ENCODE assay signal across 8 mouse cellular contexts in genomic region chr11:70018131-70018990, GRCm38 (mm10). TPM values are rescaled to one million over a fixed set of nuclear protein-coding genes. Genes with fewer than 3 reads are reported as not detected.
DNase-seq lines count a peak whose midpoint lies in the region; ATAC-seq and TF ChIP-seq lines count a peak whose summit lies in the region.

No protein-coding gene starts in this region.

- intact Hi-C loops in gastrocnemius, postnatal 14 days (cut with DNase I; ENCODE audit: low total_unique reads) = no loop called here

- H3K27me3 ChIP-seq in cerebellum, adult 2 months (ENCODE audit: control insufficient read depth, insufficient read depth, low read length) = no peaks in the 10 kb centered on the region
- 0 out of 2 replicates have a peak, but pooled peaks cover 4% of the 10 kb centered on the region for H3K27me3 ChIP-seq in liver, postnatal 0 days (ENCODE audit: insufficient read depth, low read length)

- TF ChIP-seq POLR2A in cerebellum, adult 2 months (IDR thresholded peaks at IDR 0.05; ENCODE audit: borderline replicate concordance, insufficient read depth, low read length) = peak; percentile 52; the same call in 1 of the 2 replicates

- no peak for ATAC-seq in liver, postnatal 0 days
- no peak for ATAC-seq in monocyte, adult 5-6 weeks (replicated peaks; ENCODE audit: insufficient number of reproducible peaks, low FRiP score, low TSS enrichment, poor library complexity, severe bottlenecking)

- no peak for TF ChIP-seq EP300 in liver, postnatal 0 days (IDR thresholded peaks at IDR 0.05; ENCODE audit: low read depth)

- peak; percentile 68 for DNase-seq in layer of hippocampus, adult 11-12 months (ENCODE audit: low spot score)
- DNase-seq in layer of hippocampus, adult 9-10 months (ENCODE audit: low spot score) = no peak
- peak; percentile 77 to 79 for DNase-seq in cerebellum, adult 2 months
- DNase-seq in gastrocnemius, postnatal 14 days = peak; percentile 68
- DNase-seq in kidney, postnatal 10 days = peak; percentile 81
- DNase-seq in liver, postnatal 0 days = no peak
- DNase-seq in retina, postnatal 1 day = peak; percentile 88

- TF ChIP-seq CTCF in cerebellum, adult 2 months (IDR thresholded peaks at IDR 0.05; ENCODE audit: borderline replicate concordance, insufficient read depth, low read depth, low read length) = no peak
- no peak for TF ChIP-seq CTCF in liver, postnatal 0 days (IDR thresholded peaks at IDR 0.05; ENCODE audit: low read depth)

- WGBS in cerebellum, adult 2 months = 1% methylated on average over 23 of the region's 25 CpGs
- 5% methylated on average over 25 of the region's 25 CpGs for WGBS in liver, postnatal 0 days (ENCODE audit: insufficient replicate concordance)

- H3K4me2 ChIP-seq in liver, postnatal 0 days (ENCODE audit: low read depth, low read length) = peak overlapping the region; percentile 73

- H3K4me3 ChIP-seq in cerebellum, adult 2 months (replicated peaks; ENCODE audit: insufficient read depth, low read depth, low read length) = peak overlapping the region; percentile 98
- H3K4me3 ChIP-seq in liver, postnatal 0 days (ENCODE audit: low read depth, low read length) = peak overlapping the region; percentile 45

- no peaks in the 10 kb centered on the region for H3K9me3 ChIP-seq in liver, postnatal 0 days (ENCODE audit: low read length)

- peak overlapping the region; percentile 99 for H3K27ac ChIP-seq in cerebellum, adult 2 months (ENCODE audit: insufficient read depth, low read length)
- peak overlapping the region; percentile 39; the same call in 1 of the 2 replicates for H3K27ac ChIP-seq in liver, postnatal 0 days (ENCODE audit: low read depth)

- H3K9ac ChIP-seq in liver, postnatal 0 days (replicated peaks) = peak overlapping the region; percentile 57

- peaks cover 2% of the 10 kb centered on the region; the same call in 1 of the 2 replicates for H3K36me3 ChIP-seq in liver, postnatal 0 days (replicated peaks; ENCODE audit: insufficient read depth, low read length)

- peaks cover 9% of the 10 kb centered on the region for H3K4me1 ChIP-seq in cerebellum, adult 2 months (ENCODE audit: control insufficient read depth, insufficient read depth, low read length)
- peaks cover 22% of the 10 kb centered on the region for H3K4me1 ChIP-seq in liver, postnatal 0 days (ENCODE audit: insufficient read depth)

RNA-seq across cellular contexts. Expression of gene Dlg4, which starts 1.6 kb away (rescaled TPM):
- 352 and 374 TPM in 2 replicates for polyA plus RNA-seq in cerebellum, adult 2 months (2012; rRNA removed)
- 1 to 10 TPM; 8.7 to 9.2 TPM for total RNA-seq in gastrocnemius, postnatal 14 days (2021)
- polyA plus RNA-seq in liver, postnatal 0 days (2015; fragmentation: Nextera tagmentation; extraction: Ambion mirVana) = 0.58 and 0.61 TPM in 2 replicates
- 3.5 to 20.2 TPM (median 6.5 TPM) in 3 replicates for total RNA-seq in monocyte, adult 5-6 weeks (2017)

RNA-seq across cellular contexts. Expression of gene Acadvl, which starts 3.1 kb away (rescaled TPM):
- polyA plus RNA-seq in cerebellum, adult 2 months (2012; rRNA removed) = 104 and 112 TPM in 2 replicates
- total RNA-seq in gastrocnemius, postnatal 14 days (2021) = 100 to 1,000 TPM; 266 to 408 TPM
- 345 and 367 TPM in 2 replicates for polyA plus RNA-seq in liver, postnatal 0 days (2015; fragmentation: Nextera tagmentation; extraction: Ambion mirVana)
- 46.9 to 64.6 TPM (median 55.3 TPM) in 3 replicates for total RNA-seq in monocyte, adult 5-6 weeks (2017)

RNA-seq across cellular contexts. Expression of gene Dvl2, which starts 18.0 kb away (rescaled TPM):
- 27.2 and 28.9 TPM in 2 replicates for polyA plus RNA-seq in cerebellum, adult 2 months (2012; rRNA removed)
- 1 to 10 TPM; 5.1 to 7.8 TPM for total RNA-seq in gastrocnemius, postnatal 14 days (2021)
- 2.7 and 3.4 TPM in 2 replicates for polyA plus RNA-seq in liver, postnatal 0 days (2015; fragmentation: Nextera tagmentation; extraction: Ambion mirVana)
- total RNA-seq in monocyte, adult 5-6 weeks (2017) = 18.6 to 27.1 TPM (median 19.1 TPM) in 3 replicates

RNA-seq across cellular contexts. Expression of gene Phf23, which starts 22.8 kb away (rescaled TPM):
- polyA plus RNA-seq in cerebellum, adult 2 months (2012; rRNA removed) = 41.8 and 44.4 TPM in 2 replicates
- total RNA-seq in gastrocnemius, postnatal 14 days (2021) = 10 to 100 TPM; 20.4 to 20.7 TPM
- 19.5 and 25.5 TPM in 2 replicates for polyA plus RNA-seq in liver, postnatal 0 days (2015; fragmentation: Nextera tagmentation; extraction: Ambion mirVana)
- total RNA-seq in monocyte, adult 5-6 weeks (2017) = 48.7 to 74.0 TPM (median 57.5 TPM) in 3 replicates

RNA-seq across cellular contexts. Expression of gene Gabarap, which starts 27.4 kb away (rescaled TPM):
- 344 and 366 TPM in 2 replicates for polyA plus RNA-seq in cerebellum, adult 2 months (2012; rRNA removed)
- total RNA-seq in gastrocnemius, postnatal 14 days (2021) = 100 to 1,000 TPM; 170 to 180 TPM
- 305 and 324 TPM in 2 replicates for polyA plus RNA-seq in liver, postnatal 0 days (2015; fragmentation: Nextera tagmentation; extraction: Ambion mirVana)
- total RNA-seq in monocyte, adult 5-6 weeks (2017) = 244 to 340 TPM (median 296 TPM) in 3 replicates

Comparison
In these comparisons a context has a peak if more than half of its experiments do, and no peak if none do; other contexts are left out.
1. DNase-seq: peak in layer of hippocampus, adult 11-12 months (single experiment), cerebellum, adult 2 months (2 of 2), gastrocnemius, postnatal 14 days (single experiment), kidney, postnatal 10 days (single experiment) and retina, postnatal 1 day (single experiment); none in layer of hippocampus, adult 9-10 months (single experiment) and liver, postnatal 0 days (single experiment).